Mouse (Mus musculus): ENCODE data around the gene Dcaf12. TPM values are rescaled to one million over a fixed set of nuclear protein-coding genes. Genes with fewer than 3 reads are reported as not detected.

Gene Dcaf12
- total and polyA plus RNA-seq, 3 experiments = 24.3 to 49.2 TPM; not detected in 1

DNA sequence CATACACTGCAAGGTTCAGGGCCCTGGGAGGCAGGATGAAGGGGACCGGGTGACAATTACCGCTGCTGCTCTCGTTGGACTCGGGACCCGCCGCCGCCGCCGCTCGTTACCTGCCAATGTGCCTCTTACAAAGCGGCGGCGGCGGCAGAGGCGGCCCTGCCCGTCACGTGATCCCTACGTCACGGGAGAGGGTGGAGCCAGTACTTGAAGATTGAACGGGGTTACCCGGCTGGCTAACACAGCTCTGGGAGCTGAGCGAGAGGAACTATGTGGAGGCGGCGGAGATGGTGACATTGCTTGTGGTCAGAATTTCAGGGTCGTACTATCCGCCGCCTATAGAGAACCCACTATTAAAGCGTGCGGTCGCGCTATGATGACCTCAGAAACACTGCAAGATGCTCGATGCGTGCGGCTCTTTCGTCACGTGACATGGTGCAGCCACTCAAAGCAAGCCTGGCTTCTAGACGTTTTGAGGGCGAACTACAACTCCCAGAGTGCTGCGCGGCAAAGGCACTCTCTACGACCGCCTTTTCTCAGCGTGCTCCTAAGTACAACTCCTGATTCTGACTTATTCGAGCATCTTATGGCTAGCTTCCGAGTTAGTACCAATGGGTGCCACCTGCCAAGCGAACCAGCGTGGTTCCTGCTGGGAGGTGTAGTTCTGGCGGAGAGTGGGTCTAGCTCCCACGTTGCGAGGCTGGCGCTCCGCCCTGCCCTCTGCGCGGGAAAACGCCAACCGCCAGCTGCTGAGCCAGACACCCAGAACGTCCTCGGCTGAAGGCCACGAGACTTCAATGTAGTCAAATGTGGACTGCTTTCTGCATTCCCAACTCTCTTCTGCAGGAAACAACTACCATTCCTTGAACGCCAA is 39.5 kb downstream of the Dcaf12 start, which contains the start of gene Ubap2:
Gene Ubap2, minus strand, starts transcription at position 165 of the 871 bp plus-strand sequence.
- H3K27ac ChIP-seq (ENCODE audit: control insufficient read depth, low read depth, low read length) = peak within 1 kb of the TSS; percentile 99
- DNase-seq (ENCODE audit: low read depth, low spot score) = peak; percentile 99
- peak within 1 kb of the TSS; percentile 83 to 92 for H3K4me3 ChIP-seq (ENCODE audit: control insufficient read depth in 1 of 2, insufficient read depth in 1 of 2, low read depth in 2 of 2, low read length in 2 of 2)
- no peaks in the 10 kb centered on the region for H3K9me3 ChIP-seq (replicated peaks; ENCODE audit: insufficient read depth, low read length)
- H3K27me3 ChIP-seq (ENCODE audit: control insufficient read depth in 1 of 2, insufficient read depth in 2 of 2, low read length in 2 of 2) = no peaks in the 10 kb centered on the region
- H3K79me2 ChIP-seq (ENCODE audit: control insufficient read depth, insufficient read depth, low read length, poor library complexity) = peaks cover 44% of the 10 kb centered on the region
- H3K4me1 ChIP-seq (ENCODE audit: control insufficient read depth in 1 of 2, insufficient read depth in 2 of 2, low read length in 2 of 2) = peaks cover 6 to 27% of the 10 kb centered on the region in 2 experiments; a peak in 3 of 4 replicates
- H3K9ac ChIP-seq (ENCODE audit: control insufficient read depth, low read depth, low read length, poor library complexity, severe bottlenecking) = peak within 1 kb of the TSS; percentile 99
- H3K36me3 ChIP-seq (ENCODE audit: control insufficient read depth in 1 of 2, insufficient read depth in 2 of 2, low read length in 2 of 2) = peaks cover 5 to 32% of the 10 kb centered on the region in 2 experiments
- TF ChIP-seq MEF2A (IDR thresholded peaks at IDR 0.05; ENCODE audit: extremely low read depth, insufficient replicate concordance, low read depth, low read length, poor library complexity, severe bottlenecking) (no peak), KAT2A (conservative IDR thresholded peaks at IDR 0.05; ENCODE audit: low read depth, low read length) (peak; percentile 75), POLR2AphosphoS2 (IDR thresholded peaks at IDR 0.05; ENCODE audit: low read length) (peak; percentile 70), MXI1 (IDR thresholded peaks at IDR 0.05; ENCODE audit: low read depth, low read length) (peak; percentile 59), MYB (IDR thresholded peaks at IDR 0.05; ENCODE audit: low read depth, low read length) (peak; percentile 75), GATA1 (IDR thresholded peaks at IDR 0.05; ENCODE audit: low read depth, low read length) (no peak), JUND (IDR thresholded peaks at IDR 0.05; ENCODE audit: low read depth, low read length) (no peak), NELFE (IDR thresholded peaks at IDR 0.05; ENCODE audit: low read depth, low read length) (peak; percentile 94), ELF1 (IDR thresholded peaks at IDR 0.05; ENCODE audit: low read depth, low read length) (peak; percentile 55; the same call in 1 of the 2 replicates), USF2 (IDR thresholded peaks at IDR 0.05; ENCODE audit: borderline replicate concordance in 1 of 2, insufficient read depth in 1 of 2, low read depth in 1 of 2, low read length in 2 of 2) (peak; percentile 86 to 90; a peak in 3 of 4 replicates), RAD21 (IDR thresholded peaks at IDR 0.05; ENCODE audit: low read depth, low read length) (no peak), GABPA (IDR thresholded peaks at IDR 0.05; ENCODE audit: low read depth, low read length) (no peak), CTCF (IDR thresholded peaks at IDR 0.05 in 2 of 3, conservative IDR thresholded peaks at IDR 0.05 in 1 of 3; ENCODE audit: control insufficient read depth in 1 of 3, insufficient read depth in 1 of 3, low read depth in 2 of 3, low read length in 3 of 3, poor library complexity in 1 of 3, severe bottlenecking in 1 of 3) (no peak), TAL1 (IDR thresholded peaks at IDR 0.05; ENCODE audit: low read length) (no peak), MAZ (IDR thresholded peaks at IDR 0.05; ENCODE audit: low read depth, low read length) (0 out of 2 replicates have a peak, but pooled peaks have one; percentile 43), POLR2AphosphoS5 (IDR thresholded peaks at IDR 0.05; ENCODE audit: borderline replicate concordance, low read depth, low read length) (no peak), TBP (IDR thresholded peaks at IDR 0.05; ENCODE audit: low read depth, low read length) (peak; percentile 53; the same call in 1 of the 2 replicates), UBTF (IDR thresholded peaks at IDR 0.05; ENCODE audit: borderline replicate concordance, insufficient read depth, low read depth, low read length) (no peak), E2F4 (IDR thresholded peaks at IDR 0.05; ENCODE audit: borderline replicate concordance, low read depth, low read length) (peak; percentile 98), ZKSCAN1 (IDR thresholded peaks at IDR 0.05; ENCODE audit: low read depth, low read length) (no peak), HCFC1 (IDR thresholded peaks at IDR 0.05; ENCODE audit: low read depth, low read length) (peak; percentile 93), ZC3H11A (IDR thresholded peaks at IDR 0.05; ENCODE audit: low read depth, low read length) (no peak), EP300 (IDR thresholded peaks at IDR 0.05; ENCODE audit: low read depth in 1 of 2, low read length in 2 of 2) (0 out of 4 replicates have a peak, but pooled peaks of 1 of the 2 experiments have one; percentile 1), ZNF384 (IDR thresholded peaks at IDR 0.05; ENCODE audit: low read depth, low read length) (no peak), ETS1 (IDR thresholded peaks at IDR 0.05; ENCODE audit: low read depth, low read length) (peak; percentile 18; the same call in 1 of the 2 replicates), MAX (IDR thresholded peaks at IDR 0.05; ENCODE audit: low read length) (peak; percentile 92), CHD1 (IDR thresholded peaks at IDR 0.05; ENCODE audit: low read depth, low read length) (no peak), BHLHE40 (IDR thresholded peaks at IDR 0.05; ENCODE audit: borderline replicate concordance, low read depth, low read length) (peak; percentile 53; the same call in 1 of the 2 replicates), RCOR1 (IDR thresholded peaks at IDR 0.05; ENCODE audit: low read depth, low read length) (no peak), MYC (IDR thresholded peaks at IDR 0.05; ENCODE audit: low read depth, low read length) (peak; percentile 97), NRF1 (IDR thresholded peaks at IDR 0.05; ENCODE audit: insufficient read depth, low read depth, low read length, poor library complexity, severe bottlenecking) (peak; percentile 66), SMC3 (IDR thresholded peaks at IDR 0.05; ENCODE audit: low read depth, low read length) (no peak), ZMIZ1 (IDR thresholded peaks at IDR 0.05; ENCODE audit: low read depth, low read length) (peak; percentile 83), POLR2A (IDR thresholded peaks at IDR 0.05; ENCODE audit: control insufficient read depth in 1 of 2, insufficient read depth in 1 of 2, low read depth in 1 of 2, low read length in 2 of 2, poor library complexity in 1 of 2) (peak; percentile 41 to 85)
